Mouse (Mus musculus) T-helper 2 cell (primary cell): ENCODE data around the gene Glrx2.

Experiments used
- in situ Hi-C: fragments of 300-600 bp; cut with MboI, MseI; formaldehyde crosslinking; loops from one replicate; pipeline ENCODE4 v1.15.1; 2025; ENCODE audit warnings: high pct_unique_total_duplicates

Glrx2 gene

DNA sequence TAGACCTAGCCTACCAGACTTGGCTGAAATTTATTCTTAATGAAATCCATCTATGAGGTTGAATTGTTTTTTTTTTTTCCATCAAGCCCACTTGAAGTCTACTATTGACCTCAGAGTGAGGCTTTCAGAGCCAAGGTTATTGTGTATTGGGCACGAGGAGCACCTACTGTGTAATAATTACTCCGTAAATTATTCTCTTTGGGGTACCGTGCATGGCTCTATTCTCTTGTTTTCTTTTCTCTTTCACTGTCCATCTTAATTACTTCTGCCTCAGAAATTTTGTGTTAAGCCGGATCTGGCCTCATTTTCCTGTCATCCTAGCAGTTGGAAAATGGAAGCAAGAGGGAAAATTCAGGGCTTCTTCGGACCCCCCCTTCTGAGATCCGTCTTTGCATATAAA is 26.0 kb downstream of the Glrx2 start:
- in situ Hi-C loops: no loop called here

DNA sequence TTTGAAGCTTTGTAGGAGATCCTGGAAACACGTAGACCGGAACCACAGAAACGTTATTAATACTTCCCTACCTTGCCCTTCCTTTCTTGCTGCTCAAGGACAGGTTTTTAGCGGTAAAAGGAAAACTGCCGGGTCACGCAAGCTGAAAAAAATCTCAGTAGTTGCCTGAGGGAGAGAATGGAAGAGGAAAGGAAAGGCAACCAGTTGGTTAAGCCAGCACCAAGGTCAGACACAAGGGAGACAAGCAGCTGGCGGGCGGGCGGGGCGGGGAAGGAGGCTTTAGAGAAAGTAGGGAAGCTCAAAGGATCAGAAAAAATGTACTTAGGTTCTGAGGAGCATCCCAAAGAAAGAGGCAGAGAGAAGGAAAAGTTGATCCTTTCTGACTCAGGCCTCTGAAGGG is 29.7 kb downstream of the Glrx2 start:
- in situ Hi-C loops: no loop called here

DNA sequence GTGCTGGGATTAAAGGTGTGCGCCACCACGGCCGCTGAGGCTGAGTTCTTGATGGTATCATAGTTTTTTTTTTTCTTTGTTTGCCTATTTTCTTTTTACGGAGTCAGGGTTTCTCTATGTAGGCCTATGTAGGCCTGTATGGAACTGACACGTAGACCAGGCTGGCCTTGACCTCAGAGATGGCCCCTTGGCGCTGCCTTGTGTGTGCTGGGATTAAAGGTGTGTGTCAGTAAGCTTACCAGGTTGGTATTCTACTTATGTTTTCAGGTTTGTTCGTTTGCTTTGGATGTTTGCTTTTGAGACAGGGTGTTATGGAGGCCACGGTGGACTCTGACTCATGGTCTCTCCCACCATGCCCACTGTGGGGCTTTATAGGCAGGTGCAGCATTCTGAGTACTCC is 46.0 kb downstream of the Glrx2 start:
- in situ Hi-C loops: no loop called here

DNA sequence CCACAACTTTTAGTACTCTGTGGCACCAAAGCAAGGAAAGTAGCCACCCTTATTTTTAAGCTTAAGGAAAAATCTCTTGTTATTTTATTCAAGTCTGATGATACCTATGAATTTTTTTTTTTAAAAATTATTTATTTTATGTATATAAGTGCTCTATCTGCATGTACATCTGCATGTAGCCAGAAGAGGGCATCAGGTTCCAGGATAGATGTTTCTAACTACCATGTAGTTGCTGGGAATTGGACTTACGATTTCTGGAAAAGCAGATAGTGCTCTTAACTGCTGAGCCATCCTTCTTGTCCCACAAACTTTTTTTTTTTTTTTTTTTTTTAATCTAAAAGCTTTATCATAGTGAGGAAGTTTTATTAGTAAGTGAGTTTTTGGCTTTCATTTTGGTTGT is 48.3 kb downstream of the Glrx2 start:
- in situ Hi-C loops: no loop called here

DNA sequence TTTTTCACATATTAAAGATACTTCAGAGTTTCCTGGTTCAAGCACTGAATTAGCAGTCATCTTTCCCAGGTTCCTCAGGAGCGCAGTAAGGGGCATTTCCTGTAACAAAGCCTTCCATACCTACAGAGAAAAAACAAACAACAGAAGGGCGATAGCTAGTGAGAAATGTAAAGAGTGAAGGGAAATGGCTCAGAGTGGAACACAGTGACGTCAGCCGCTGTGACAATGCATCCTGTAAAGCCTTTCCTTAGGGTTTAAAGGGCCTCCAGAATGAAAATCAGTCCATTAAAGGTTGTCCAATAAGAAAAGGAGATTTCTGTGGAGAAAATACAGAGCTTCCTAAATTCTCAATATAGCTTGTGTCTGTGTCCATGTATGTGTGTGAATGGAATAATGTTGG is 49.7 kb downstream of the Glrx2 start:
- in situ Hi-C loops: no loop called here

DNA sequence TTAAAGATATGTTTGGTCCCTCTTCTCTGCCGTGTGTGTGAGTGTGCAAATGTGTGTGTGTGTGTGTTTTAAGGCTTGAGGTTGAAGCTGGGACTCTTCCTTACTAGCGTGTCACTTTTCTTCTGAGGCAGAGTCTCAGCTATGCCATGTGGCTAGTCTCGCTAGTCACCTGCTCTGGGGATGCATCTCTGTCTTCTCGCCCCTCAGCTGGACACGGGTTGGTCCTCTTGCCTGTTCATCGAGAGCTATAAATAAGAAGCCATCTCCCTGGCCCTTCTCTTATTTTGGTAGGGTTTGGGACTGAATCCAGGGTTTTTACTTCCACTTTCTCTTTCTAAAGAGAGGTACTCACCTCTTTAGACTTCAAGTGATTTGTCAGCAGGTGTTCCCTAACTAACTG is 50.1 kb downstream of the Glrx2 start:
- in situ Hi-C loops: no loop called here

DNA sequence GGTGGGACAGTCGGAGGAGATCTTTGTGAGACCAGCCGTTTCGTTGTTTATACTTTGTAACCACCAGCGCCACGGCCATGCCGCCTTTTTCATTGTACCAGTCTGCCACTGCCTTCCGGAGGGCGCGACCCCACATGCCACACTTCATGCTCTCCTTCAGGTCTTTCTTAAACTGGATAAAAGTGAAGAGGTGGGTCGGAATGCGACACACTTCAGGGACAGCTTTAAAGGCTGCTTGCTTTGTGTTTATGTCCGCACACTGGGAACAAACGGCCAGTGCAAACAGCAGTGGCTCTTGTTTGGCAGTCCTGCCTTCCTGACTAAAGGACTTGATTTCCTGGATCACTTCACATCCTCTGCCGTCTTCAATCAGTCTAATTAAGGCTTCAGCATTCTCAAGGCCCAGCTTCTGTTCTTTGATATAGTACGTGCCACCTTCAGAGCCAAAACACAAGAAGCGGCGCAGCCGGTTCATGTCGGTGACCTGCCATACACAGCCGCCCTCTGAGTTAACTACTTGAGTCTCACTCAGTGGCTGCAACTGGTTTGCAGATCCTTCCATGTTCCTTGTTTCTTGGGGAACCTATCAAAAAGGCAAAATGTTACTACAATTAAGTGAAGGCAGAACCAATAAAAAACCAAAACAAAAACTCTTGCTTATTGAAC is 54.4 kb downstream of the Glrx2 start:
- in situ Hi-C loops: loop anchor here (5.0 kb wide), 1 partner anchor 68 kb away; the partner anchor contains the start of gene Cdc73

DNA sequence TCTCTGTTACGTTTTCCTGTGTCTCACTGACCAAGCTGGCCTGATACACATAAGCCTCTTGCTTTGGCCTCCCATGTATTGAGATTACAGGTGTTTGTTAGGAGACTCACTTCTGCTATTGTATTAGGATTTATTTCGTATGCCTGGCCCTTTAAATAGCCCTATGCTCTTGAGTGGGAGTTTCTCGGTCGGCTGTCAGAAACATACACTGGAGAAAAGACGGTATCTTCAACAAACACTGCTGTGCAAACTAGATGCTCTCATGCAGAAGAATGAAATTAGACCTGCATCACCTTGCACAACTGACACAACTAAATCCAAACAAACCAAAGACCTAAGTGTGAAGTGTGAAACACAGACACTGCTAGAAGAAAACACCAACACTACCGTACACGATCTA is 56.9 kb downstream of the Glrx2 start:
- in situ Hi-C loops: loop anchor here (5.0 kb wide), 1 partner anchor 71 kb away; the partner anchor contains the start of gene Cdc73

DNA sequence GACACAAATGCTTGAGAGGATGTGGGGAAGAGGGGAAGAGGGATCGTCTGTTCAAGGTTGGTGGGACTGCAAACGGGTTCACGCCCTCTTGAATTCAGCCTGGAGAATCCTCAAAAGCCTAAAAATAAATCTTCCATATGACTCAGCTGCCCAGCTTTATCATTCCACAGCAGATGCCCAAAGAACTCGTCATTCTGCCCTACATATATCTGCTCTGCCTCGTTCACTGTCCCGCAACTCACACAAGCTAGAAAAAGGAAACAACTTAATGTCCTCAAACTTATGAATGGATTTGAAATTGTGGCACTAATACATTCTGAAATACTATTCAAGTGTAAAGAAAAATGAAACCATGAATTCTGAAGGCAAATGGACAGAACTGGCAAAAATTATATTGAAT is 57.8 kb downstream of the Glrx2 start:
- in situ Hi-C loops: loop anchor here (5.0 kb wide), 1 partner anchor 72 kb away; the partner anchor contains the start of gene Cdc73

DNA sequence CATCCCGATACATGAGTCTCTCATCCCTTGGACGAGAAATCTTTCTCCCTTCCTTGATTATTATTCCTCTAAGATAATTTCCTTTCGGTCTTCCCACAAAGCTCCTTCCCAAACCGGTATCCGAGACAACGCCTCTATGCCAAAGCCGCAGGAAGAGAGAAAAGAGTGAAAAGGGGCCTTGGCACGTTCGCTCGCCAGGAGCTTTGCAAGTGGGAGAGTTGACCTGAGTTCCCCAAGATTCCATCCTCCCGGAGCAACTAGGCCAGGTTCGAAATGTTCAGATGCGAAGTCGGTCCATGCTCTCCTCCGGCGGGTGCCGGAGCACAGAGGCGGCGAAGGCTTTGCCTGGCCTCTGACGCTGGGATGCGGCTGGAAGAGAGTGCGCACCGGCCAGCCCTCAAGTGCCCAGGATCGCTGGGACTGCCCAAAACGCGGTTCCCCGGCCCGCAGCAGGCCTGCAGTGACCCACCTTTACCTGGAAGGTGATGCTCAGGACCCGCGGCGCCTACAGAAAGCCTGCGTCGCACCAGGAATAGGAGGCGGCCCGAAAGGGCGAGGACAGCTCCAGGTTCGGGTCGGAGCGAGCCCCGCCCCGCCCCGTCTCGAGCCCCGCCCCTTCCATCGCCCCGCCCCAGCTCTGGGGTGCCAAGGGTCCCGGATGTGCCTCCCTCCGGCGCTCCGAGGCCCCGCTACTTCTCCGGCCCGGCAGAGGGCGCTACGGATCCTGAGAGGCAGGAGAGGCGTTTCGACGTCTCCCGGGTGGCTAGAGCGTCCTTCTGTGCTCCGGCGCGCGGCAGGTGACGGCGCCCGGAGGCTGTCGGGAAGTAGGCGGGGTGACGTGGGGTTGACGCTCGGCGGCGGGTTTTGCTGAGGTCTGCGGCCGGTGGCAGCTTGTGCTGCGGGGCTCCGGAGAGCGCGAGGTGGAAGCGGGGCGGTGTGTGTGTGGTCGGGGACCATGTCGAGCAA is 60.6 kb downstream of the Glrx2 start, which contains the start of the genes Trove2 and Uchl5:
Gene Trove2 (minus strand): TSS at position 623 of the 966 bp plus-strand sequence.
Gene Uchl5 (plus strand): TSS at position 827 of the 966 bp plus-strand sequence.
- in situ Hi-C loops: no loop called here

DNA sequence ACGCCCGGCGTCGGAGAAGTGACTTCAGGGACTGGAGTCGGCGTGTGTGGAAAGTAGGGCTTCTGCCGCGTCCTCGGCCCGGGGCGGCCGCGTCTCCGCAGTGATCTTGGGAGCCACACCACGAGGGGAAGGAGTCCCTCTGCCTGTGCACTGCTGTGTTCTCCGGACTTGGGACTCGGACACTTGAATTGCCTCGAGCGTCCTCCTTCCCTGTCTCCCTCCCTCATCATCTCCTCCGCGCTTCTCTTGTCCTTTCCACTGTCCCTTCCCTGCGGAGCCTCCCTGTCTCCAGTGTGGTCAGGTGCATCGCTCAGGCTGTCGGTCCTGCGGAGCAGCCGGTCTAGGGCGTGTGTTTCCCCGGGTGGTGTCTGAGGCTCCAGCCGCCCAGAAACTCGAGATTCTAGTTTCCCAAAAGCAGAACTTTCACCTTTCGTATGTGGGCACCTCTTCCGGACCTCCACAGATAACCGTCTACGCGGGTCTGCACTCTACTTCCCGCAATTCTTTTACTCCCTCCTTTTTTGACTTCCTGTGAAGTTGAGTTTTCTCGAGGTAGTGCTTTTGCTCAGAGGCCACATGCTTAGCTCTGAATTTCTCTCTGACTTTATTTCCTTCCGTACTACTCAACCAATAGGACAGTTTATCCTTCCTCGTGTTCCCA is 61.5 kb downstream of the Glrx2 start:
- in situ Hi-C loops: no loop called here

DNA sequence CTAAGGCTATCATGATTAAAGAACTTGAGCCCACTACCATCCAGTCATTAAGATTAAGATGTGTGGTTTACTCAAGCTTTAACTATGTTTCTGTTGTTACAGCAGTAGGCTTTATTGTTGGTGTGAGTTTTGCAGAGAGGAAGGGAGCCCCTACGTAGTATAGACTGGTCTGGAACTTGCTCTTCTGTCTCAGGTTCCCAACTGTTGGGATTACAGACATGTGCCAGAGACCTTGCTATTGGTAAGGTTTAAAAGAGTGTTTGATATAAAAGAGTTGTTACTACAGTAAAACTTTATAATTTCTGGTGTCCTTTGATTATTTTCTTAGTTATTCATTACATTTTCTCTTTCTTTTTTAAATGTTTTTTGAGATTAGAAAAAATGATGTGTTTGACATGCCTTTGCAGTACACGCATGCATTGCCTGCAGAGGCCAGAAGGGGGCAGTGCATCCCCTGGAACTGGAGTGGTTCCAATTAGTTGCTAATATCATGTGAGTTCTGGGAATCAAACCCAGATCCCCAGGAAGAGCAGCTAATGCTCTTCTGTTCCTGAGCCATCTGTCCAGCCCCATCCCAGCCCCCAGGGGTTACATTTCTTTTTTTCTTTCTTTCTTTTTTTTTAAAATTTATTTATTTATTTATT is 72.6 kb downstream of the Glrx2 start:
- in situ Hi-C loops: no loop called here
